Mouse (Mus musculus) regulatory T cell (primary cell): ENCODE measurements at regions not wholly inside any gene's neighbourhood (a gene's known extent, or its start where the extent isn't known, plus 50 kb on each side); places are given as distances from the start of the nearest gene placed in this dataset.

Source experiments
- in situ Hi-C: fragments of 300-600 bp; cut with MboI, MseI; formaldehyde crosslinking; loops from one replicate; pipeline ENCODE4 v1.15.1; 2025; ENCODE audit warnings: high pct_unique_total_duplicates

GRCm38 (mm10) chr16:69125361-69125760 lies 738.2 kb downstream of the Speer2 start:
- in situ Hi-C loops, result no loop called here

- in situ Hi-C loops, result loop anchor here (25.0 kb wide), 1 partner anchor 1618 kb away; no protein-coding TSS in a partner anchor
These were observed 758.2 kb downstream of the Speer2 start for GRCm38 (mm10) chr16:69105331-69105730.

GRCm38 (mm10) chr16:69093083-69093482 lies 770.5 kb downstream of the Speer2 start:
- in situ Hi-C loops, result no loop called here

GRCm38 (mm10) chr16:69051124-69051523 lies 812.4 kb downstream of the Speer2 start:
- in situ Hi-C loops, result no loop called here
